Mouse (Mus musculus): ENCODE results near the gene Sun1. TPM values are rescaled to one million over a fixed set of nuclear protein-coding genes. Genes with fewer than 3 reads are reported as not detected.
A peak's percentile ranks its signal among the peaks of the same experiment; 100 is the strongest.

Gene Sun1
- polyA plus RNA-seq, 1 experiment from 2014 or later = 35.0 TPM

- no peak overlapping the region for H3K9ac ChIP-seq (ENCODE audit: low read depth, low read length)
- 5% methylated on average over 15 of the region's 15 CpGs for WGBS
- peak; percentile 90 for DNase-seq (ENCODE audit: low spot score)
- no peak overlapping the region for H3K27ac ChIP-seq
- ATAC-seq (replicated peaks; ENCODE audit: low FRiP score, low read depth) = peak; percentile 65
- H3K4me2 ChIP-seq (ENCODE audit: low read length) = no peak overlapping the region
- H3K4me1 ChIP-seq (replicated peaks; ENCODE audit: insufficient read depth, low read length) = no peaks in the 10 kb centered on the region
- no peaks in the 10 kb centered on the region for H3K36me3 ChIP-seq (ENCODE audit: insufficient read depth, low read length)
- no peaks in the 10 kb centered on the region for H3K9me3 ChIP-seq (replicated peaks; ENCODE audit: low read length)
- TF ChIP-seq CTCF (IDR thresholded peaks at IDR 0.05; ENCODE audit: low read depth) = peak; percentile 99
- H3K4me3 ChIP-seq (replicated peaks; ENCODE audit: low read depth, low read length) = no peak overlapping the region
- no peaks in the 10 kb centered on the region for H3K27me3 ChIP-seq (ENCODE audit: insufficient read depth, low read length)
Measured at GRCm38 (mm10) chr5:139282191-139282590, 81.8 kb downstream of the Sun1 start.

GRCm38 (mm10) chr5:139283460-139284180, 83.2 kb downstream of the Sun1 start:
- no peak overlapping the region for H3K4me3 ChIP-seq (replicated peaks; ENCODE audit: low read depth, low read length)
- no peak overlapping the region for H3K4me2 ChIP-seq (ENCODE audit: low read length)
- no peak overlapping the region for H3K27ac ChIP-seq
- H3K27me3 ChIP-seq (ENCODE audit: insufficient read depth, low read length) = no peaks in the 10 kb centered on the region
- H3K9me3 ChIP-seq (replicated peaks; ENCODE audit: low read length) = no peaks in the 10 kb centered on the region
- ATAC-seq (replicated peaks; ENCODE audit: low FRiP score, low read depth) (no peak), DNase-seq (ENCODE audit: low spot score) (no peak)
- H3K4me1 ChIP-seq (replicated peaks; ENCODE audit: insufficient read depth, low read length) = no peaks in the 10 kb centered on the region
- WGBS = 94% methylated on average over 14 of the region's 14 CpGs
- TF ChIP-seq CTCF (IDR thresholded peaks at IDR 0.05; ENCODE audit: low read depth) = no peak; the same call in 1 of the 2 replicates
- H3K36me3 ChIP-seq (ENCODE audit: insufficient read depth, low read length) = no peaks in the 10 kb centered on the region
- H3K9ac ChIP-seq (ENCODE audit: low read depth, low read length) = no peak overlapping the region

- Histone ChIP-seq H3K4me2 (ENCODE audit: low read length) (no peak overlapping the region), H3K9ac (ENCODE audit: low read depth, low read length) (no peak overlapping the region), H3K4me3 (replicated peaks; ENCODE audit: low read depth, low read length) (no peak overlapping the region), H3K36me3 (ENCODE audit: insufficient read depth, low read length) (no peaks in the 10 kb centered on the region), H3K4me1 (replicated peaks; ENCODE audit: insufficient read depth, low read length) (no peaks in the 10 kb centered on the region), H3K27ac (no peak overlapping the region), H3K9me3 (replicated peaks; ENCODE audit: low read length) (no peaks in the 10 kb centered on the region), H3K27me3 (ENCODE audit: insufficient read depth, low read length) (no peaks in the 10 kb centered on the region)
- ATAC-seq (replicated peaks; ENCODE audit: low FRiP score, low read depth) = peak; percentile 41; the same call in 1 of the 2 replicates
- DNase-seq (ENCODE audit: low spot score) = no peak
- 61% methylated on average over 8 of the region's 8 CpGs for WGBS
- TF ChIP-seq CTCF (IDR thresholded peaks at IDR 0.05; ENCODE audit: low read depth) = no peak
Measured at GRCm38 (mm10) chr5:139285383-139286067, 85.1 kb downstream of the Sun1 start.

GRCm38 (mm10) chr5:139286142-139286941, 85.9 kb downstream of the Sun1 start:
- ATAC-seq (replicated peaks; ENCODE audit: low FRiP score, low read depth) = no peak
- WGBS = 68% methylated on average over 14 of the region's 14 CpGs
- Histone ChIP-seq H3K4me1 (replicated peaks; ENCODE audit: insufficient read depth, low read length) (no peaks in the 10 kb centered on the region), H3K4me3 (replicated peaks; ENCODE audit: low read depth, low read length) (no peak overlapping the region), H3K36me3 (ENCODE audit: insufficient read depth, low read length) (no peaks in the 10 kb centered on the region), H3K27me3 (ENCODE audit: insufficient read depth, low read length) (no peaks in the 10 kb centered on the region), H3K9me3 (replicated peaks; ENCODE audit: low read length) (no peaks in the 10 kb centered on the region), H3K4me2 (ENCODE audit: low read length) (no peak overlapping the region), H3K9ac (ENCODE audit: low read depth, low read length) (no peak overlapping the region), H3K27ac (no peak overlapping the region)
- DNase-seq (ENCODE audit: low spot score) = no peak
- no peak for TF ChIP-seq CTCF (IDR thresholded peaks at IDR 0.05; ENCODE audit: low read depth)

- no peaks in the 10 kb centered on the region for H3K4me1 ChIP-seq (replicated peaks; ENCODE audit: insufficient read depth, low read length)
- 89% methylated on average over 5 of the region's 5 CpGs for WGBS
- DNase-seq (ENCODE audit: low spot score) (no peak), ATAC-seq (replicated peaks; ENCODE audit: low FRiP score, low read depth) (no peak)
- no peak overlapping the region for H3K27ac ChIP-seq
- no peak overlapping the region for H3K4me3 ChIP-seq (replicated peaks; ENCODE audit: low read depth, low read length)
- H3K9ac ChIP-seq (ENCODE audit: low read depth, low read length) = no peak overlapping the region
- H3K9me3 ChIP-seq (replicated peaks; ENCODE audit: low read length) = no peaks in the 10 kb centered on the region
- no peaks in the 10 kb centered on the region for H3K27me3 ChIP-seq (ENCODE audit: insufficient read depth, low read length)
- H3K4me2 ChIP-seq (ENCODE audit: low read length) = no peak overlapping the region
- TF ChIP-seq CTCF (IDR thresholded peaks at IDR 0.05; ENCODE audit: low read depth) = no peak
- H3K36me3 ChIP-seq (ENCODE audit: insufficient read depth, low read length) = no peaks in the 10 kb centered on the region
Measured at GRCm38 (mm10) chr5:139287099-139287498, 86.7 kb downstream of the Sun1 start.

GRCm38 (mm10) chr5:139287787-139288186, 87.3 kb downstream of the Sun1 start:
- TF ChIP-seq CTCF (IDR thresholded peaks at IDR 0.05; ENCODE audit: low read depth) = no peak
- H3K27me3 ChIP-seq (ENCODE audit: insufficient read depth, low read length) = no peaks in the 10 kb centered on the region
- no peaks in the 10 kb centered on the region for H3K9me3 ChIP-seq (replicated peaks; ENCODE audit: low read length)
- 85% methylated on average over 4 of the region's 4 CpGs for WGBS
- H3K27ac ChIP-seq = no peak overlapping the region
- H3K9ac ChIP-seq (ENCODE audit: low read depth, low read length) = no peak overlapping the region
- no peak overlapping the region for H3K4me3 ChIP-seq (replicated peaks; ENCODE audit: low read depth, low read length)
- no peak for ATAC-seq (replicated peaks; ENCODE audit: low FRiP score, low read depth)
- no peaks in the 10 kb centered on the region for H3K4me1 ChIP-seq (replicated peaks; ENCODE audit: insufficient read depth, low read length)
- H3K4me2 ChIP-seq (ENCODE audit: low read length) = no peak overlapping the region
- no peak for DNase-seq (ENCODE audit: low spot score)
- no peaks in the 10 kb centered on the region for H3K36me3 ChIP-seq (ENCODE audit: insufficient read depth, low read length)
